Mouse (Mus musculus) MEL (cell line): ENCODE results near the gene Rsu1.

ENCODE experiments used
- CTCF ChIP-seq, 3 experiments: IDR thresholded peaks in 2 of 3; conservative IDR thresholded peaks in 1 of 3; 2 replicates each; pipeline ENCODE4 v1.5.1; 2011 to 2012; ENCODE audit warnings: low read length in 3 of 3, low read depth in 2 of 3, mild to moderate bottlenecking in 2 of 3, improper control_type of control experiment in 1 of 3, inconsistent platforms in 1 of 3, mixed read lengths in 1 of 3, moderate library complexity in 1 of 3; ENCODE audit not compliant: control insufficient read depth in 1 of 3, insufficient read depth in 1 of 3, poor library complexity in 1 of 3, severe bottlenecking in 1 of 3
- EP300 ChIP-seq, 2 experiments: IDR thresholded peaks; 2 replicates each; pipeline ENCODE4 v1.6.1; 2011; ENCODE audit warnings: improper control_type of control experiment in 2 of 2, low read length in 2 of 2, low read depth in 1 of 2, mild to moderate bottlenecking in 1 of 2
- MAFK ChIP-seq: IDR thresholded peaks from 2 replicates; pipeline ENCODE4 v1.6.1; 2011; ENCODE audit warnings: low read depth, mild to moderate bottlenecking, low read length, improper control_type of control experiment, borderline replicate concordance
- MAZ ChIP-seq: IDR thresholded peaks from 2 replicates; pipeline ENCODE4 v1.6.1; 2012; ENCODE audit warnings: low read depth, mild to moderate bottlenecking, inconsistent platforms, low read length, improper control_type of control experiment
- MEF2A ChIP-seq: IDR thresholded peaks from 2 replicates; pipeline ENCODE4 v1.6.1; 2014; ENCODE audit warnings: low read depth, mild to moderate bottlenecking, inconsistent platforms, low read length, improper control_type of control experiment; ENCODE audit not compliant: poor library complexity, insufficient replicate concordance, severe bottlenecking; ENCODE audit errors: extremely low read depth
- POLR2A ChIP-seq, 2 experiments: IDR thresholded peaks; 2 replicates each; pipeline ENCODE4 v1.6.1; 2011 to 2012; ENCODE audit warnings: low read length in 2 of 2, mild to moderate bottlenecking in 2 of 2, control low read depth in 1 of 2, improper control_type of control experiment in 1 of 2, low read depth in 1 of 2, moderate library complexity in 1 of 2; ENCODE audit not compliant: control insufficient read depth in 1 of 2, insufficient read depth in 1 of 2, poor library complexity in 1 of 2
- SIN3A ChIP-seq: IDR thresholded peaks from 2 replicates; pipeline ENCODE4 v1.6.1; 2012; ENCODE audit warnings: low read length, improper control_type of control experiment, inconsistent platforms
- SMC3 ChIP-seq: IDR thresholded peaks from 2 replicates; pipeline ENCODE4 v1.6.1; 2011; ENCODE audit warnings: low read depth, low read length, improper control_type of control experiment
- USF1 ChIP-seq: IDR thresholded peaks from 2 replicates; pipeline ENCODE4 v1.6.1; 2014; ENCODE audit warnings: low read depth, mild to moderate bottlenecking, inconsistent platforms, low read length, improper control_type of control experiment, moderate library complexity
- ZKSCAN1 ChIP-seq: IDR thresholded peaks from 2 replicates; pipeline ENCODE4 v1.6.1; 2012; ENCODE audit warnings: low read depth, mild to moderate bottlenecking, inconsistent platforms, low read length, improper control_type of control experiment, moderate library complexity

- TF ChIP-seq CTCF (IDR thresholded peaks at IDR 0.05 in 2 of 3, conservative IDR thresholded peaks at IDR 0.05 in 1 of 3; ENCODE audit: control insufficient read depth in 1 of 3, insufficient read depth in 1 of 3, low read depth in 2 of 3, low read length in 3 of 3, poor library complexity in 1 of 3, severe bottlenecking in 1 of 3) (no peak), MEF2A (no peak), POLR2A (IDR thresholded peaks at IDR 0.05; ENCODE audit: control insufficient read depth in 1 of 2, insufficient read depth in 1 of 2, low read depth in 1 of 2, low read length in 2 of 2, poor library complexity in 1 of 2) (no peak), SIN3A (no peak), MAZ (no peak), MAFK (no peak), EP300 (IDR thresholded peaks at IDR 0.05; ENCODE audit: low read depth in 1 of 2, low read length in 2 of 2) (no peak), USF1 (no peak), ZKSCAN1 (no peak), SMC3 (no peak)
These were observed 222.6 kb downstream of the Rsu1 start for GRCm38 (mm10) chr2:13048649-13049048.
